Mouse (Mus musculus): ENCODE measurements around the gene G3bp1. TPM values are rescaled to one million over a fixed set of nuclear protein-coding genes. Genes with fewer than 3 reads are reported as not detected.
A peak's percentile ranks its signal among the peaks of the same experiment; 100 is the strongest.

G3bp1 gene
- polyA plus RNA-seq, 1 experiment from 2014 or later, result 160 TPM

DNA sequence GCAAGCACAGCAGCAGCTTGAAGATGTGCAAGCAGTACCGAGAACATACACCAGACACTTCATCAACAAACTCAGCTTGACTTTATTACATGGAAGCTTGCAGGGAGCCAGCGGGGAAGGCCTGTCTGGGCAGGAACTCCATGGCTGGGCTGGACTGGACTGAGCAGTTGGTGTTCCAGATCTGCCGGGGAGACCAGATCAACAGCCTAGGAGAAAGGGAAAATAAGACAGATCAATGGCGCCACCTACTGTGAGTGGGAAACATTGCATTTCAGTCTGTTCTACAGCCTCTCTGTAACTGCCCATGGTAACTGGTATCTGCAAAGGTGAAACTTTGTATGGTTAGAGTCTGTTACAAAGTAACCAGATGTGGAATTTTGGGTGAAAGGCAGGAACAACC lies 22.9 kb upstream of the G3bp1 start:
- no peak overlapping the region for H3K4me2 ChIP-seq (replicated peaks)
- ATAC-seq (ENCODE audit: insufficient number of reproducible peaks, low FRiP score, low TSS enrichment, low read depth), result peak; percentile 76
- no peak overlapping the region for H3K9ac ChIP-seq
- H3K27me3 ChIP-seq, result no peaks in the 10 kb centered on the region
- H3K4me1 ChIP-seq, result peaks cover 13% of the 10 kb centered on the region
- 17% methylated on average over 4 of the region's 4 CpGs for WGBS
- H3K4me3 ChIP-seq (replicated peaks), result no peak overlapping the region
- H3K9me3 ChIP-seq (replicated peaks), result no peaks in the 10 kb centered on the region
- H3K27ac ChIP-seq (replicated peaks), result peak overlapping the region; percentile 84
- peaks cover 45% of the 10 kb centered on the region for H3K36me3 ChIP-seq

DNA sequence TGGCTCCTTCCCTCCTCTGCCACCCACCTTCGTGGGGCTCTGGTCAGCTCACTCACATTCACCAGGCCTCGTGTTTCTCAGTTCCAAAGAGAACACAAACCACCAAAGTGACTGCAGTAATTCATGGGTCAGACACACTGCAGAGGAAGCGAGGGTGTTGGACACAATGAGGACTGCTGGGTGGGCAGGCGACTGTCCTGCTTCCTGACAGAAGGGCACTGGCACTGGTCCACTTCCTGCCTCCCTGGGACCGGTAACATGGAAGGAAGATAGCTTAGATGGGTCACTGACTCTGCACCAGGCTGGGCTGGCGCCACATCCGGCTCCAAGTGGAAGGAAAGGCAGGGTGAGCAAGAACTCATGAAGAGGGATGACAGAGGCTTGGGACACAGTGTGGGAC lies 20.0 kb upstream of the G3bp1 start:
- no peaks in the 10 kb centered on the region for H3K27me3 ChIP-seq
- H3K4me1 ChIP-seq, result peaks cover 13% of the 10 kb centered on the region
- peaks cover 57% of the 10 kb centered on the region for H3K36me3 ChIP-seq
- no peak overlapping the region for H3K4me3 ChIP-seq (replicated peaks)
- WGBS, result 77% methylated on average over 7 of the region's 7 CpGs
- no peak overlapping the region for H3K27ac ChIP-seq (replicated peaks)
- no peaks in the 10 kb centered on the region for H3K9me3 ChIP-seq (replicated peaks)
- no peak overlapping the region for H3K9ac ChIP-seq
- no peak overlapping the region for H3K4me2 ChIP-seq (replicated peaks)
- ATAC-seq (ENCODE audit: insufficient number of reproducible peaks, low FRiP score, low TSS enrichment, low read depth), result no peak

DNA sequence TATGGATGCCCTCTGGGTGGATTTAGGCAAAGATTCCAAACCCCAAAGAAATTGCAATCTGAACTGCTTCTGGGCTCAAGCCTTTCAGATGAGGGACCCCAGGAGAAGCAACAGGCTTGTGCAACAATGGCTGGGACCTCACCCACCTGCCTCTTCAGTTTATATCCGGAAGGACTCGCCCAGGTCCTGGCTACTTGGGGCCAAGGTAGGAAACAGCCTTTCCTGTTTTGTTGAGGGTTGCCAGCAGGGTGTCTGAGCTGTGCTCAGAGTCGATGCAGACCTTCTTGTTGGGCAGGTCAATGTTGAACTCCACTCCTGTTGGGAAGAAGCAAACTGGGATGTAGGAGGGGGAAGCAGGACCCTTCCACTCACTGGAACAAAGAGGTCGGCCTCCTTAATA lies 19.2 kb upstream of the G3bp1 start:
- peaks cover 57% of the 10 kb centered on the region for H3K36me3 ChIP-seq

GRCm38 (mm10) chr11:55453640-55454039 lies 15.8 kb upstream of the G3bp1 start:
- ATAC-seq (ENCODE audit: insufficient number of reproducible peaks, low FRiP score, low TSS enrichment, low read depth), result no peak
- no peak overlapping the region for H3K4me3 ChIP-seq (replicated peaks)
- H3K9me3 ChIP-seq (replicated peaks), result no peaks in the 10 kb centered on the region
- no peak overlapping the region for H3K27ac ChIP-seq (replicated peaks)
- 76% methylated on average over 4 of the region's 4 CpGs for WGBS
- H3K4me2 ChIP-seq (replicated peaks), result no peak overlapping the region
- H3K36me3 ChIP-seq, result peaks cover 39% of the 10 kb centered on the region
- peaks cover 6% of the 10 kb centered on the region for H3K4me1 ChIP-seq
- no peaks in the 10 kb centered on the region for H3K27me3 ChIP-seq
- H3K9ac ChIP-seq, result no peak overlapping the region

More for the DNA sequence above, 19.2 kb upstream of the G3bp1 start:
- Histone ChIP-seq H3K4me3 (replicated peaks) (no peak overlapping the region), H3K4me2 (replicated peaks) (no peak overlapping the region), H3K27me3 (no peaks in the 10 kb centered on the region), H3K4me1 (peaks cover 6% of the 10 kb centered on the region), H3K9me3 (replicated peaks) (no peaks in the 10 kb centered on the region), H3K9ac (no peak overlapping the region), H3K27ac (replicated peaks) (no peak overlapping the region)
- 82% methylated on average over 4 of the region's 4 CpGs for WGBS
- no peak for ATAC-seq (ENCODE audit: insufficient number of reproducible peaks, low FRiP score, low TSS enrichment, low read depth)

DNA sequence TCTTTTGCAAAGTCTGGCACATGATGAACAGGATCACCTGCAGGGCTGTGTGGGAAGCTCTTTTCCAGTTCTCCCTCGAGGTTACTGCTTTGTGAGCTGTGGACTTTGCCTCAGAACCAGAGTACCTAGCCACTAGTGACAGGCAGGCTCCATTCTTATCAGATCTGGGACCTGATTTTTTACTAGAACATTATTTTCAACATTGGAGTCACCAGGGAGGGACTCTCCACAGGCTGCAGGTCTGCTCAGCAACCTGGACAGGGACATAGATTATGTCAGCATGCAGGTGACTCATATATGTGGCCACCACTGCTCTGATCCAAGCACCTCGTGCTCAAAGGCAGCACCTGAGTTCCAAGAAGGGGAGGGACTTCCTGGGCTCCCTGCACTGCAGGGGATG lies 14.3 kb upstream of the G3bp1 start:
- H3K4me3 ChIP-seq (replicated peaks), result no peak overlapping the region
- 70% methylated on average over 2 of the region's 2 CpGs for WGBS
- H3K36me3 ChIP-seq, result peaks cover 25% of the 10 kb centered on the region
- H3K27ac ChIP-seq (replicated peaks), result no peak overlapping the region
- ATAC-seq (ENCODE audit: insufficient number of reproducible peaks, low FRiP score, low TSS enrichment, low read depth), result no peak
- H3K4me2 ChIP-seq (replicated peaks), result no peak overlapping the region
- no peaks in the 10 kb centered on the region for H3K9me3 ChIP-seq (replicated peaks)
- peaks cover 17% of the 10 kb centered on the region for H3K4me1 ChIP-seq
- no peaks in the 10 kb centered on the region for H3K27me3 ChIP-seq
- H3K9ac ChIP-seq, result no peak overlapping the region

GRCm38 (mm10) chr11:55458501-55458900 lies 11.0 kb upstream of the G3bp1 start:
- no peak for ATAC-seq (ENCODE audit: insufficient number of reproducible peaks, low FRiP score, low TSS enrichment, low read depth)

GRCm38 (mm10) chr11:55459850-55460558 lies 9.5 kb upstream of the G3bp1 start:
- no peaks in the 10 kb centered on the region for H3K36me3 ChIP-seq
- no peak for ATAC-seq (ENCODE audit: insufficient number of reproducible peaks, low FRiP score, low TSS enrichment, low read depth)
- no peaks in the 10 kb centered on the region for H3K27me3 ChIP-seq
- no peaks in the 10 kb centered on the region for H3K9me3 ChIP-seq (replicated peaks)
- peak overlapping the region; percentile 87 for H3K4me2 ChIP-seq (replicated peaks)
- WGBS, result 13% methylated on average over 3 of the region's 3 CpGs
- H3K4me3 ChIP-seq (replicated peaks), result peak overlapping the region; percentile 85
- H3K9ac ChIP-seq, result peak overlapping the region; percentile 58
- peak overlapping the region; percentile 80 for H3K27ac ChIP-seq (replicated peaks)
- peaks cover 26% of the 10 kb centered on the region for H3K4me1 ChIP-seq

More at GRCm38 (mm10) chr11:55458501-55458900, 11.0 kb upstream of the G3bp1 start:
- Histone ChIP-seq H3K9me3 (replicated peaks) (no peaks in the 10 kb centered on the region), H3K4me1 (peaks cover 26% of the 10 kb centered on the region), H3K27me3 (no peaks in the 10 kb centered on the region), H3K9ac (no peak overlapping the region), H3K4me3 (replicated peaks) (no peak overlapping the region), H3K4me2 (replicated peaks) (no peak overlapping the region), H3K27ac (replicated peaks) (no peak overlapping the region), H3K36me3 (peaks cover 3% of the 10 kb centered on the region)
- 49% methylated on average over 4 of the region's 4 CpGs for WGBS

DNA sequence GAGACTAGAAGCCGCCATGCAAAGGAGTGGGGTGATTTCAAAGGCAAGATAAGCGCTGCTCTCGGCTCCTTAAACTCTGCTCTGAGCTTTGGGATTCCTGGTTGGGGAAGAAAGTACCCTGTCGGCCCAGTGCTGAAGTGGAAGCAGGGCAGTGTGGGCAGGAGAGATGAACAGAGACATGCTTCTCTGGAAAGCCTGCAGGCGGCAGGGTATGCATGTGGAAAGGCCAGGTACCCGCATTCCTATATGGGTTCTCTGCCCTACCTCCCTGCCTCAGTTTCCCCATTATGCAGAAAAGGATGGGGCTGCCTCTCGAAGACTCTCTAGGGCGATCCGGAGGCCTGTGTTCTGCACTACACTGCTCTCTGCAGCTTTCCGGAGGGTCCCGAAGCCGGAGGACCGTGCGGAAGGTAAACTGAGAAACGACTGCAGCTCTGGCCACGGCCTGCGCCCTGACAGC lies 8.9 kb upstream of the G3bp1 start:
- ATAC-seq (ENCODE audit: insufficient number of reproducible peaks, low FRiP score, low TSS enrichment, low read depth), result peak; percentile 49
- WGBS, result 1% methylated on average over 17 of the region's 17 CpGs
- H3K4me3 ChIP-seq (replicated peaks), result peak overlapping the region; percentile 85
- H3K27me3 ChIP-seq, result no peaks in the 10 kb centered on the region
- no peaks in the 10 kb centered on the region for H3K36me3 ChIP-seq
- peak overlapping the region; percentile 58 for H3K9ac ChIP-seq
- peak overlapping the region; percentile 87 for H3K4me2 ChIP-seq (replicated peaks)
- H3K27ac ChIP-seq (replicated peaks), result peak overlapping the region; percentile 80
- H3K4me1 ChIP-seq, result peaks cover 24% of the 10 kb centered on the region
- H3K9me3 ChIP-seq (replicated peaks), result no peaks in the 10 kb centered on the region

GRCm38 (mm10) chr11:55461019-55461645 lies 8.4 kb upstream of the G3bp1 start, which contains the start of gene Atox1:
TSS of gene Atox1 (minus strand) at chr11:55461239.
- peak within 1 kb of the TSS; percentile 85 for H3K4me3 ChIP-seq (replicated peaks)
- H3K4me1 ChIP-seq, result peaks cover 20% of the 10 kb centered on the region
- ATAC-seq (ENCODE audit: insufficient number of reproducible peaks, low FRiP score, low TSS enrichment, low read depth), result peak; percentile 92
- H3K36me3 ChIP-seq, result no peaks in the 10 kb centered on the region
- H3K27me3 ChIP-seq, result no peaks in the 10 kb centered on the region
- H3K4me2 ChIP-seq (replicated peaks), result peak within 1 kb of the TSS; percentile 87
- peak within 1 kb of the TSS; percentile 80 for H3K27ac ChIP-seq (replicated peaks)
- H3K9me3 ChIP-seq (replicated peaks), result no peaks in the 10 kb centered on the region
- WGBS, result under 1% methylated on average over 36 of the region's 36 CpGs
- H3K9ac ChIP-seq, result peak within 1 kb of the TSS; percentile 58

- 94% methylated on average over 9 of the region's 9 CpGs for WGBS
- no peak overlapping the region for H3K27ac ChIP-seq (replicated peaks)
- no peak overlapping the region for H3K4me2 ChIP-seq (replicated peaks)
Measured at GRCm38 (mm10) chr11:55462149-55462548, 7.3 kb upstream of the G3bp1 start.

GRCm38 (mm10) chr11:55464707-55465106 lies 4.8 kb upstream of the G3bp1 start:
- ATAC-seq (ENCODE audit: insufficient number of reproducible peaks, low FRiP score, low TSS enrichment, low read depth), result no peak
- WGBS, result 86% methylated on average over 10 of the region's 10 CpGs
- H3K27ac ChIP-seq (replicated peaks), result no peak overlapping the region

More at GRCm38 (mm10) chr11:55462149-55462548, 7.3 kb upstream of the G3bp1 start:
- H3K9ac ChIP-seq, result no peak overlapping the region
- no peak for ATAC-seq (ENCODE audit: insufficient number of reproducible peaks, low FRiP score, low TSS enrichment, low read depth)
- no peak overlapping the region for H3K4me3 ChIP-seq (replicated peaks)
- no peaks in the 10 kb centered on the region for H3K9me3 ChIP-seq (replicated peaks)
- H3K4me1 ChIP-seq, result peaks cover 20% of the 10 kb centered on the region
- no peaks in the 10 kb centered on the region for H3K36me3 ChIP-seq
- no peaks in the 10 kb centered on the region for H3K27me3 ChIP-seq

More at GRCm38 (mm10) chr11:55464707-55465106, 4.8 kb upstream of the G3bp1 start:
- H3K27me3 ChIP-seq, result no peaks in the 10 kb centered on the region
- no peak overlapping the region for H3K4me3 ChIP-seq (replicated peaks)
- no peaks in the 10 kb centered on the region for H3K36me3 ChIP-seq
- H3K9ac ChIP-seq, result no peak overlapping the region
- H3K4me2 ChIP-seq (replicated peaks), result no peak overlapping the region
- H3K9me3 ChIP-seq (replicated peaks), result no peaks in the 10 kb centered on the region
- H3K4me1 ChIP-seq, result peaks cover 20% of the 10 kb centered on the region
